Mouse (Mus musculus) heart, embryonic 16.5 days (tissue): ENCODE data around the gene Kdm7a. TPM values are rescaled to one million over a fixed set of nuclear protein-coding genes. Genes with fewer than 3 reads are reported as not detected.

Experiments used
- polyA plus RNA-seq: library from polyadenylated mRNA; unstranded; fragments of >200 nt; fragmentation: Nextera tagmentation; extraction: Ambion mirVana; gene quantifications from 2 replicates; pipeline ENCODE4 v1.2.1, GENCODE M21; 2015

Kdm7a gene
- polyA plus RNA-seq, 1 experiment from 2014 or later, result 4.3 TPM

Other genes with a start within 250 kb of the Kdm7a start
- gene Parp12, start 88.4 kb downstream of the Kdm7a start, polyA plus RNA-seq, result 11.4 TPM in 2 replicates
- gene Slc37a3, start 170.9 kb upstream of the Kdm7a start, polyA plus RNA-seq, result 28.4 and 30.9 TPM in 2 replicates
- gene Rab19, start 174.4 kb upstream of the Kdm7a start, polyA plus RNA-seq, result 1.1 and 1.9 TPM in 2 replicates
- gene Mkrn1, start 213.7 kb upstream of the Kdm7a start, polyA plus RNA-seq, result 95.2 and 100 TPM in 2 replicates